Comparison of ENCODE assay signal across 10 mouse cellular contexts in the genomic region with DNA sequence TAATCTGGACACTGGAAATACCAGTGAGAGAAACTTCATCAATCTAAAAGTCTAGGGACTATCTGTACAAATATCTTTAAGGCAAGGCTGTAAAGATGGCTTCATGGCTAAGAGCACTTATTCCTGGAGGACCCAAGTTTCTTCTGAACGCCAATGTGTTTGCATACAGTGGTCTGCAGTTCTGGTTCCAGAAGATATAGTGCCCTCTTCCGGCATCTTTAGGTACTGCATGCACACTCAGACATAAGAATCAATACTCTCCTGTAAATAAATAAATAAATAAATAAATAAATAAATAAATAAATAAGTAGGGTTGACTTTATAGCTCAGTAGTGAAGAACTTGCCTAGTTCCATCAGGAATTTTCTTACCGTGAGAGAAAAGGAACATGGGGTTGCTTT.
DNase-seq lines count a peak whose midpoint lies in the region; ATAC-seq lines count a peak whose summit lies in the region.
"Had no signal": no experiment of that assay in that cellular context is flagged by ENCODE, and none has a peak within 500 bp of the region (broad histone marks: within the 10 kb centered on the region; RNA-seq: fewer than 3 reads in every experiment).

No protein-coding gene starts in this region.

- ATAC-seq in cerebellum, adult (ENCODE audit: insufficient number of reproducible peaks, low FRiP score, low TSS enrichment), result no peak
- ATAC-seq in midbrain, embryonic 11.5 days (ENCODE audit: low FRiP score), result peak; percentile 40; the same call in 1 of the 2 replicates
- no peak for ATAC-seq in midbrain, embryonic 16.5 days
- ATAC-seq in forebrain, embryonic 12.5 days (ENCODE audit: low FRiP score), result no peak

- no peaks in the 10 kb centered on the region for H3K4me1 ChIP-seq in midbrain, embryonic 11.5 days (ENCODE audit: control insufficient read depth, insufficient read depth, low read length)
- H3K4me1 ChIP-seq in midbrain, embryonic 16.5 days (ENCODE audit: control insufficient read depth, insufficient read depth, low read length), result no peaks in the 10 kb centered on the region
- H3K4me1 ChIP-seq in forebrain, embryonic 12.5 days, result no peaks in the 10 kb centered on the region
- H3K4me1 ChIP-seq: liver, embryonic 15.5 days had no signal

- H3K27ac ChIP-seq in midbrain, embryonic 11.5 days (ENCODE audit: low read depth, low read length), result no peak overlapping the region
- H3K27ac ChIP-seq in midbrain, embryonic 16.5 days (ENCODE audit: low read length), result no peak overlapping the region
- H3K27ac ChIP-seq in forebrain, embryonic 12.5 days, result no peak overlapping the region
- H3K27ac ChIP-seq: liver, embryonic 15.5 days had no signal

- H3K9ac ChIP-seq in midbrain, embryonic 11.5 days (ENCODE audit: low read length), result no peak overlapping the region
- H3K9ac ChIP-seq in midbrain, embryonic 16.5 days (ENCODE audit: low read depth, low read length), result no peak overlapping the region
- no peak overlapping the region for H3K9ac ChIP-seq in forebrain, embryonic 12.5 days
- H3K9ac ChIP-seq: liver, embryonic 15.5 days had no signal

- H3K4me3 ChIP-seq in midbrain, embryonic 11.5 days (ENCODE audit: low read depth, low read length), result no peak overlapping the region
- H3K4me3 ChIP-seq in midbrain, embryonic 16.5 days (ENCODE audit: low read depth, low read length), result no peak overlapping the region
- H3K4me3 ChIP-seq in forebrain, embryonic 12.5 days (replicated peaks), result no peak overlapping the region
- H3K4me3 ChIP-seq: liver, embryonic 15.5 days had no signal

- DNase-seq in cerebellum, adult 11 months, result peak; percentile 29
- DNase-seq in midbrain, embryonic 11.5 days (ENCODE audit: low spot score, missing footprints), result no peak
- DNase-seq in cerebellum, adult 18-20 months, result peak; percentile 32 to 40
- DNase-seq in kidney, postnatal 36 days, result peak; percentile 4 to 47
- DNase-seq in retina, embryonic 14.5 days (ENCODE audit: low spot score), result peak; percentile 74

- no peaks in the 10 kb centered on the region for H3K36me3 ChIP-seq in midbrain, embryonic 11.5 days (ENCODE audit: control insufficient read depth, insufficient read depth, low read length)
- H3K36me3 ChIP-seq in midbrain, embryonic 16.5 days (ENCODE audit: control insufficient read depth, insufficient read depth, low read length), result no peaks in the 10 kb centered on the region
- no peaks in the 10 kb centered on the region for H3K36me3 ChIP-seq in forebrain, embryonic 12.5 days (replicated peaks)
- H3K36me3 ChIP-seq: liver, embryonic 15.5 days had no signal

- 42% methylated on average over 3 of the region's 3 CpGs for WGBS in midbrain, embryonic 11.5 days
- 53% methylated on average over 3 of the region's 3 CpGs for WGBS in midbrain, embryonic 16.5 days
- 50% methylated on average over 3 of the region's 3 CpGs for WGBS in forebrain, embryonic 12.5 days

- no peaks in the 10 kb centered on the region for H3K27me3 ChIP-seq in midbrain, embryonic 11.5 days (ENCODE audit: control insufficient read depth, insufficient read depth, low read length)
- H3K27me3 ChIP-seq in midbrain, embryonic 16.5 days (ENCODE audit: control insufficient read depth, insufficient read depth, low read depth, low read length), result no peaks in the 10 kb centered on the region
- no peaks in the 10 kb centered on the region for H3K27me3 ChIP-seq in forebrain, embryonic 12.5 days
- H3K27me3 ChIP-seq: CH12.LX; liver, embryonic 15.5 days had no signal

- no peak overlapping the region for H3K4me2 ChIP-seq in midbrain, embryonic 11.5 days
- no peak overlapping the region for H3K4me2 ChIP-seq in midbrain, embryonic 16.5 days (ENCODE audit: low read length)
- no peak overlapping the region for H3K4me2 ChIP-seq in forebrain, embryonic 12.5 days
- H3K4me2 ChIP-seq: liver, embryonic 15.5 days had no signal

- no peaks in the 10 kb centered on the region for H3K9me3 ChIP-seq in midbrain, embryonic 11.5 days (ENCODE audit: control insufficient read depth, low read length)
- no peaks in the 10 kb centered on the region for H3K9me3 ChIP-seq in midbrain, embryonic 16.5 days (replicated peaks; ENCODE audit: control insufficient read depth, low read length, poor library complexity, severe bottlenecking)
- no peaks in the 10 kb centered on the region for H3K9me3 ChIP-seq in forebrain, embryonic 12.5 days
- H3K9me3 ChIP-seq: liver, embryonic 15.5 days had no signal
